Mouse (Mus musculus): Measurements from ENCODE around the gene Nrros. TPM values are rescaled to one million over a fixed set of nuclear protein-coding genes. Genes with fewer than 3 reads are reported as not detected.

The Nrros gene
- polyA plus RNA-seq, 1 experiment = 50.5 TPM

- 5% methylated on average over 6 of the region's 6 CpGs for WGBS
- Histone ChIP-seq H3K4me3 (replicated peaks; ENCODE audit: control insufficient read depth, low read depth, low read length) (no peak overlapping the region), H3K4me1 (ENCODE audit: control insufficient read depth, insufficient read depth, low read length) (peaks cover 4% of the 10 kb centered on the region; the same call in 1 of the 2 replicates), H3K27ac (ENCODE audit: control insufficient read depth, insufficient read depth, low read depth, low read length, poor library complexity) (peak overlapping the region; percentile 8)
- no peak for TF ChIP-seq CTCF (IDR thresholded peaks at IDR 0.05; ENCODE audit: control insufficient read depth, insufficient read depth, low read length)
- TF ChIP-seq POLR2A (IDR thresholded peaks at IDR 0.05; ENCODE audit: borderline replicate concordance, control insufficient read depth, low read depth, low read length) = no peak
Observed at GRCm38 (mm10) chr16:32189109-32189508, 23.7 kb upstream of the Nrros start.

GRCm38 (mm10) chr16:32186056-32186455 lies 20.7 kb upstream of the Nrros start:
- no peak overlapping the region for H3K4me3 ChIP-seq (replicated peaks; ENCODE audit: control insufficient read depth, low read depth, low read length)
- no peak for TF ChIP-seq CTCF (IDR thresholded peaks at IDR 0.05; ENCODE audit: control insufficient read depth, insufficient read depth, low read length)
- TF ChIP-seq POLR2A (IDR thresholded peaks at IDR 0.05; ENCODE audit: borderline replicate concordance, control insufficient read depth, low read depth, low read length) = no peak
- H3K4me1 ChIP-seq (ENCODE audit: control insufficient read depth, insufficient read depth, low read length) = peaks cover 1% of the 10 kb centered on the region; the same call in 1 of the 2 replicates
- 86% methylated on average over 5 of the region's 5 CpGs for WGBS
- H3K27ac ChIP-seq (ENCODE audit: control insufficient read depth, insufficient read depth, low read depth, low read length, poor library complexity) = no peak overlapping the region

GRCm38 (mm10) chr16:32179333-32179901 lies 14.0 kb upstream of the Nrros start, which contains the start of gene Bex6:
Gene Bex6 (plus strand): TSS chr16:32179823.
- H3K27ac ChIP-seq (ENCODE audit: control insufficient read depth, insufficient read depth, low read depth, low read length, poor library complexity) = peak within 1 kb of the TSS; percentile 71
- H3K4me3 ChIP-seq (replicated peaks; ENCODE audit: control insufficient read depth, low read depth, low read length) = no peak within 1 kb of the TSS
- WGBS = 6% methylated on average over 6 of the region's 6 CpGs
- peaks cover 5% of the 10 kb centered on the region for H3K4me1 ChIP-seq (ENCODE audit: control insufficient read depth, insufficient read depth, low read length)
- TF ChIP-seq POLR2A (IDR thresholded peaks at IDR 0.05; ENCODE audit: borderline replicate concordance, control insufficient read depth, low read depth, low read length) (no peak), CTCF (IDR thresholded peaks at IDR 0.05; ENCODE audit: control insufficient read depth, insufficient read depth, low read length) (no peak)

- Histone ChIP-seq H3K27ac (ENCODE audit: control insufficient read depth, insufficient read depth, low read depth, low read length, poor library complexity) (peak overlapping the region; percentile 97), H3K4me3 (replicated peaks; ENCODE audit: control insufficient read depth, low read depth, low read length) (no peak overlapping the region), H3K4me1 (ENCODE audit: control insufficient read depth, insufficient read depth, low read length) (peaks cover 5% of the 10 kb centered on the region)
- TF ChIP-seq POLR2A (IDR thresholded peaks at IDR 0.05; ENCODE audit: borderline replicate concordance, control insufficient read depth, low read depth, low read length) (peak; percentile 64), CTCF (IDR thresholded peaks at IDR 0.05; ENCODE audit: control insufficient read depth, insufficient read depth, low read length) (no peak)
- 3% methylated on average over 18 of the region's 18 CpGs for WGBS
Observed at GRCm38 (mm10) chr16:32176896-32177686, 11.7 kb upstream of the Nrros start.

GRCm38 (mm10) chr16:32175029-32175428 lies 9.6 kb upstream of the Nrros start:
- WGBS = 88% methylated on average over 4 of the region's 4 CpGs
- no peak overlapping the region for H3K4me3 ChIP-seq (replicated peaks; ENCODE audit: control insufficient read depth, low read depth, low read length)
- H3K27ac ChIP-seq (ENCODE audit: control insufficient read depth, insufficient read depth, low read depth, low read length, poor library complexity) = no peak overlapping the region
- TF ChIP-seq POLR2A (IDR thresholded peaks at IDR 0.05; ENCODE audit: borderline replicate concordance, control insufficient read depth, low read depth, low read length) = no peak
- peak; percentile 37 for TF ChIP-seq CTCF (IDR thresholded peaks at IDR 0.05; ENCODE audit: control insufficient read depth, insufficient read depth, low read length)
- peaks cover 6% of the 10 kb centered on the region for H3K4me1 ChIP-seq (ENCODE audit: control insufficient read depth, insufficient read depth, low read length)

GRCm38 (mm10) chr16:32174340-32175005 lies 9.1 kb upstream of the Nrros start:
- H3K27ac ChIP-seq (ENCODE audit: control insufficient read depth, insufficient read depth, low read depth, low read length, poor library complexity) = no peak overlapping the region
- TF ChIP-seq POLR2A (IDR thresholded peaks at IDR 0.05; ENCODE audit: borderline replicate concordance, control insufficient read depth, low read depth, low read length) = no peak
- TF ChIP-seq CTCF (IDR thresholded peaks at IDR 0.05; ENCODE audit: control insufficient read depth, insufficient read depth, low read length) = no peak
- no peak overlapping the region for H3K4me3 ChIP-seq (replicated peaks; ENCODE audit: control insufficient read depth, low read depth, low read length)
- WGBS = 83% methylated on average over 8 of the region's 8 CpGs
- H3K4me1 ChIP-seq (ENCODE audit: control insufficient read depth, insufficient read depth, low read length) = peaks cover 6% of the 10 kb centered on the region

- TF ChIP-seq CTCF (IDR thresholded peaks at IDR 0.05; ENCODE audit: control insufficient read depth, insufficient read depth, low read length) = no peak
- TF ChIP-seq POLR2A (IDR thresholded peaks at IDR 0.05; ENCODE audit: borderline replicate concordance, control insufficient read depth, low read depth, low read length) = no peak
- H3K4me3 ChIP-seq (replicated peaks; ENCODE audit: control insufficient read depth, low read depth, low read length) = no peak overlapping the region
- H3K4me1 ChIP-seq (ENCODE audit: control insufficient read depth, insufficient read depth, low read length) = peaks cover 3% of the 10 kb centered on the region
- 66% methylated on average over 11 of the region's 11 CpGs for WGBS
- H3K27ac ChIP-seq (ENCODE audit: control insufficient read depth, insufficient read depth, low read depth, low read length, poor library complexity) = no peak overlapping the region
Observed at GRCm38 (mm10) chr16:32173401-32173800, 8.0 kb upstream of the Nrros start.

Measured in bone marrow, adult 2 months (tissue).